Mouse (Mus musculus): ENCODE data around the gene Spdya.
"Not testable (repeated sequence)": the region's sequence is repeated elsewhere in the genome, so short reads cannot be mapped to it uniquely, and the experiment has no call there.

The Spdya gene

GRCm38 (mm10) chr17:71633350-71633749 is 81.5 kb downstream of the Spdya start:
- DNase-seq (ENCODE audit: low read depth) = no peak

DNA sequence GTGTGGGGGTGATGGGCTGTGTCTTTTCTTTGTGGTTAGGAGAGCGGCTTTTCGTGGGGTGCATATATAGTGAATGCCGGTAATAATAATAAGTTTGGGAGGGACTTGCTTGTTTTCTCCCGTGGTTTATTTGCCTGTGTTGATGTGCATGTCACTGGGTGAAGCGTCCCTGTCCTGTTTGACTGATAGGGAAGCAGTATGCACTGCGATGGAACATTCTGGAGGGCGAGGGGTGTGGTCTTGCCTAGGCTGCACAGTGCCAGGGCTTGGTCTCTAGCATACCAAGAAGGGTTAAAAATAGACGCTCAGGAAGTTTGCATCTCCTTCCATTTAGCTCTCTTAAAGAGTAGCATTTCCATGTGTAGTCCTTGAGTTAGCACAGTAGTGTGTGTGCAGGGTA is 84.9 kb downstream of the Spdya start:
- no peak for DNase-seq (ENCODE audit: low read depth)

GRCm38 (mm10) chr17:71637750-71638265 is 85.9 kb downstream of the Spdya start:
- DNase-seq (ENCODE audit: low read depth) = no peak

DNA sequence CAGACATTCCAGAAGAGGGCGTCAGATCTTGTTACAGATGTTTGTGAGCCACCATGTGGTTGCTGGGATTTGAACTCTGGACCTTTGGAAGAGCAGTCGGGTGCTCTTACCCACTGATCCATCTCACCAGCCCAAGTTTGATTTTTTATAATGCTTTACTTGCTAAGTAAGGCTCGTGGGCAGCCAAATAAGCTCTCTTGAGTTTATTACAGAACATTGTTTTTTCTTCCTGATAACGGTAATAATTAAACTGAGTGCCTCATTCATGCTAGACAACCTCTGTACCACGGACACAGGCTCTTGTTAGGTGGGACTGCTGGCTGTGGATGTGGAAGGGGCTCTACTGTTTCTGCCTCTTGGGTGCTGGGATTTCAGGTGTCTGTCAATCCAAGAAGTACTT is 87.2 kb downstream of the Spdya start:
- not testable (repeated sequence) for DNase-seq (ENCODE audit: low read depth)

Measured in NIH3T3 (cell line).